Mouse (Mus musculus): ENCODE measurements at regions not wholly inside any gene's neighbourhood (a gene's known extent, or its start where the extent isn't known, plus 50 kb on each side); places are given as distances from the start of the nearest gene placed in this dataset.

- no peak overlapping the region for H3K27ac ChIP-seq (replicated peaks)
- H3K4me3 ChIP-seq, result no peak overlapping the region
- H3K4me2 ChIP-seq, result no peak overlapping the region
- H3K27me3 ChIP-seq, result no peaks in the 10 kb centered on the region
- H3K9ac ChIP-seq, result no peak overlapping the region
- no peaks in the 10 kb centered on the region for H3K36me3 ChIP-seq
- H3K4me1 ChIP-seq (replicated peaks), result peaks cover under 1% of the 10 kb centered on the region; the same call in 1 of the 2 replicates
- H3K9me3 ChIP-seq, result no peaks in the 10 kb centered on the region
- no peak for ATAC-seq (ENCODE audit: low FRiP score, low read depth)
- WGBS, result 79% methylated on average over 1 of the region's 1 CpGs
These were observed 267.2 kb downstream of the Basp1 start for GRCm38 (mm10) chr15:25146371-25146770.

- Histone ChIP-seq H3K27me3 (no peaks in the 10 kb centered on the region), H3K4me3 (no peak overlapping the region), H3K4me1 (replicated peaks) (peaks cover 9% of the 10 kb centered on the region), H3K4me2 (no peak overlapping the region), H3K27ac (replicated peaks) (no peak overlapping the region), H3K9me3 (no peaks in the 10 kb centered on the region), H3K36me3 (no peaks in the 10 kb centered on the region), H3K9ac (no peak overlapping the region)
- ATAC-seq (ENCODE audit: low FRiP score, low read depth), result no peak
- WGBS, result 77% methylated on average over 1 of the region's 1 CpGs
These were observed 269.3 kb downstream of the Basp1 start for GRCm38 (mm10) chr15:25144228-25144627.

GRCm38 (mm10) chr15:25140389-25141181 lies 273.0 kb downstream of the Basp1 start:
- peak; percentile 68; the same call in 1 of the 2 replicates for ATAC-seq (ENCODE audit: low FRiP score, low read depth)
- 0 out of 2 replicates have a peak overlapping the region, but pooled peaks have one; percentile 0 for H3K27ac ChIP-seq (replicated peaks)
- H3K9ac ChIP-seq, result no peak overlapping the region
- peaks cover 9% of the 10 kb centered on the region for H3K4me1 ChIP-seq (replicated peaks)
- WGBS, result 66% methylated on average over 9 of the region's 9 CpGs
- no peak overlapping the region for H3K4me2 ChIP-seq
- H3K9me3 ChIP-seq, result no peaks in the 10 kb centered on the region
- no peak overlapping the region for H3K4me3 ChIP-seq
- H3K27me3 ChIP-seq, result no peaks in the 10 kb centered on the region
- H3K36me3 ChIP-seq, result no peaks in the 10 kb centered on the region

- no peak overlapping the region for H3K9ac ChIP-seq
- H3K4me2 ChIP-seq, result no peak overlapping the region
- no peak for ATAC-seq (ENCODE audit: low FRiP score, low read depth)
- H3K27ac ChIP-seq (replicated peaks), result no peak overlapping the region
- WGBS, result 11% methylated on average over 3 of the region's 3 CpGs
- H3K4me1 ChIP-seq (replicated peaks), result peaks cover 9% of the 10 kb centered on the region
- no peaks in the 10 kb centered on the region for H3K27me3 ChIP-seq
- no peaks in the 10 kb centered on the region for H3K36me3 ChIP-seq
- no peaks in the 10 kb centered on the region for H3K9me3 ChIP-seq
- no peak overlapping the region for H3K4me3 ChIP-seq
These were observed 276.5 kb downstream of the Basp1 start for GRCm38 (mm10) chr15:25137091-25137490.

- H3K36me3 ChIP-seq, result no peaks in the 10 kb centered on the region
- no peak overlapping the region for H3K4me3 ChIP-seq
- no peak overlapping the region for H3K27ac ChIP-seq (replicated peaks)
- H3K4me1 ChIP-seq (replicated peaks), result peaks cover under 1% of the 10 kb centered on the region; the same call in 1 of the 2 replicates
- H3K27me3 ChIP-seq, result no peaks in the 10 kb centered on the region
- no peaks in the 10 kb centered on the region for H3K9me3 ChIP-seq
- no peak overlapping the region for H3K4me2 ChIP-seq
- 91% methylated on average over 19 of the region's 19 CpGs for WGBS
- no peak overlapping the region for H3K9ac ChIP-seq
- no peak for ATAC-seq (ENCODE audit: low FRiP score, low read depth)
These were observed 277.9 kb downstream of the Basp1 start for GRCm38 (mm10) chr15:25135471-25136262.

GRCm38 (mm10) chr15:25130096-25130495 lies 283.5 kb downstream of the Basp1 start:
- Histone ChIP-seq H3K9ac (no peak overlapping the region), H3K4me2 (no peak overlapping the region), H3K9me3 (no peaks in the 10 kb centered on the region), H3K27me3 (no peaks in the 10 kb centered on the region), H3K4me3 (no peak overlapping the region), H3K27ac (replicated peaks) (no peak overlapping the region), H3K4me1 (replicated peaks) (no peaks in the 10 kb centered on the region), H3K36me3 (no peaks in the 10 kb centered on the region)
- no peak for ATAC-seq (ENCODE audit: low FRiP score, low read depth)
- 59% methylated on average over 6 of the region's 6 CpGs for WGBS

- peak overlapping the region; percentile 20 for H3K4me2 ChIP-seq
- no peaks in the 10 kb centered on the region for H3K4me1 ChIP-seq (replicated peaks)
- H3K9ac ChIP-seq, result no peak overlapping the region
- ATAC-seq (ENCODE audit: low FRiP score, low read depth), result no peak
- H3K9me3 ChIP-seq, result no peaks in the 10 kb centered on the region
- 59% methylated on average over 5 of the region's 5 CpGs for WGBS
- no peaks in the 10 kb centered on the region for H3K27me3 ChIP-seq
- no peak overlapping the region for H3K4me3 ChIP-seq
- H3K27ac ChIP-seq (replicated peaks), result no peak overlapping the region
- H3K36me3 ChIP-seq, result no peaks in the 10 kb centered on the region
These were observed 284.0 kb downstream of the Basp1 start for GRCm38 (mm10) chr15:25129572-25129971.

- Histone ChIP-seq H3K9ac (no peak overlapping the region), H3K4me3 (no peak overlapping the region), H3K9me3 (no peaks in the 10 kb centered on the region), H3K4me1 (replicated peaks) (no peaks in the 10 kb centered on the region), H3K4me2 (no peak overlapping the region), H3K27me3 (no peaks in the 10 kb centered on the region), H3K36me3 (no peaks in the 10 kb centered on the region), H3K27ac (replicated peaks) (no peak overlapping the region)
- 45% methylated on average over 4 of the region's 4 CpGs for WGBS
- peak; percentile 63 for ATAC-seq (ENCODE audit: low FRiP score, low read depth)
These were observed 293.1 kb downstream of the Basp1 start for GRCm38 (mm10) chr15:25120441-25120840.

GRCm38 (mm10) chr15:25117980-25118379 lies 295.6 kb downstream of the Basp1 start:
- no peak overlapping the region for H3K4me2 ChIP-seq
- no peak overlapping the region for H3K4me3 ChIP-seq
- no peaks in the 10 kb centered on the region for H3K36me3 ChIP-seq
- H3K27me3 ChIP-seq, result no peaks in the 10 kb centered on the region
- no peaks in the 10 kb centered on the region for H3K4me1 ChIP-seq (replicated peaks)
- H3K27ac ChIP-seq (replicated peaks), result no peak overlapping the region
- no peak overlapping the region for H3K9ac ChIP-seq
- 56% methylated on average over 3 of the region's 3 CpGs for WGBS
- H3K9me3 ChIP-seq, result no peaks in the 10 kb centered on the region
- ATAC-seq (ENCODE audit: low FRiP score, low read depth), result no peak

- 83% methylated on average over 5 of the region's 5 CpGs for WGBS
These were observed 310.8 kb downstream of the Basp1 start for GRCm38 (mm10) chr15:25102727-25103126.

GRCm38 (mm10) chr15:25093758-25094157 lies 319.8 kb downstream of the Basp1 start:
- no peak overlapping the region for H3K27ac ChIP-seq (replicated peaks)
- H3K9ac ChIP-seq, result no peak overlapping the region
- no peaks in the 10 kb centered on the region for H3K36me3 ChIP-seq
- 0 out of 2 replicates have a peak, but pooled peaks cover 4% of the 10 kb centered on the region for H3K4me1 ChIP-seq (replicated peaks)
- H3K9me3 ChIP-seq, result no peaks in the 10 kb centered on the region
- no peaks in the 10 kb centered on the region for H3K27me3 ChIP-seq
- no peak overlapping the region for H3K4me3 ChIP-seq
- no peak overlapping the region for H3K4me2 ChIP-seq
- no peak for ATAC-seq (ENCODE audit: low FRiP score, low read depth)
- WGBS, result 25% methylated on average over 6 of the region's 6 CpGs

More at GRCm38 (mm10) chr15:25102727-25103126, 310.8 kb downstream of the Basp1 start:
- Histone ChIP-seq H3K4me2 (no peak overlapping the region), H3K36me3 (no peaks in the 10 kb centered on the region), H3K27ac (replicated peaks) (no peak overlapping the region), H3K9me3 (no peaks in the 10 kb centered on the region), H3K4me3 (no peak overlapping the region), H3K4me1 (replicated peaks) (no peaks in the 10 kb centered on the region), H3K27me3 (no peaks in the 10 kb centered on the region), H3K9ac (no peak overlapping the region)
- ATAC-seq (ENCODE audit: low FRiP score, low read depth), result no peak

- Histone ChIP-seq H3K36me3 (no peaks in the 10 kb centered on the region), H3K27ac (replicated peaks) (no peak overlapping the region), H3K4me3 (no peak overlapping the region), H3K4me2 (no peak overlapping the region), H3K27me3 (no peaks in the 10 kb centered on the region), H3K9me3 (no peaks in the 10 kb centered on the region), H3K4me1 (replicated peaks) (no peaks in the 10 kb centered on the region), H3K9ac (no peak overlapping the region)
- 90% methylated on average over 1 of the region's 1 CpGs for WGBS
- ATAC-seq (ENCODE audit: low FRiP score, low read depth), result no peak
These were observed 343.9 kb downstream of the Basp1 start for GRCm38 (mm10) chr15:25069701-25070100.
